Mouse (Mus musculus): ENCODE results near the gene Ttc8.
"Not testable (repeated sequence)": the region's sequence is repeated elsewhere in the genome, so short reads cannot be mapped to it uniquely, and the experiment has no call there.

The Ttc8 gene

GRCm38 (mm10) chr12:98920194-98920991 is at the start of gene Ttc8:
Gene Ttc8, plus strand, starts transcription at chr12:98920574.
- peak; percentile 91 for DNase-seq (ENCODE audit: low spot score in 2 of 2)

- no peak for DNase-seq (ENCODE audit: low spot score in 2 of 2)
Observed at GRCm38 (mm10) chr12:98872836-98873235, 47.5 kb upstream of the Ttc8 start.

GRCm38 (mm10) chr12:98875216-98875615 is 45.2 kb upstream of the Ttc8 start:
- DNase-seq (ENCODE audit: low spot score in 2 of 2), result no peak

GRCm38 (mm10) chr12:98878693-98879092 is 41.7 kb upstream of the Ttc8 start:
- no peak for DNase-seq (ENCODE audit: low spot score in 2 of 2)

- DNase-seq (ENCODE audit: low spot score in 2 of 2), result no peak
Observed at GRCm38 (mm10) chr12:98881796-98882195, 38.6 kb upstream of the Ttc8 start.

- no peak for DNase-seq (ENCODE audit: low spot score in 2 of 2)
Observed at GRCm38 (mm10) chr12:98884515-98884914, 35.9 kb upstream of the Ttc8 start.

GRCm38 (mm10) chr12:98896761-98897160 is 23.6 kb upstream of the Ttc8 start:
- DNase-seq (ENCODE audit: low spot score in 2 of 2), result no peak

GRCm38 (mm10) chr12:98899676-98900075 is 20.7 kb upstream of the Ttc8 start:
- DNase-seq (ENCODE audit: low spot score in 2 of 2), result no peak

GRCm38 (mm10) chr12:98900341-98900880 is 20.0 kb upstream of the Ttc8 start:
- DNase-seq (ENCODE audit: low spot score in 2 of 2), result peak; percentile 44 to 46

- peak; percentile 87 to 90 for DNase-seq (ENCODE audit: low spot score in 2 of 2)
Observed at GRCm38 (mm10) chr12:98900881-98901801, 19.2 kb upstream of the Ttc8 start, which contains the start of gene Eml5. Gene Eml5, minus strand, starts transcription at chr12:98901484.

- no peak for DNase-seq (ENCODE audit: low spot score in 2 of 2)
Observed at GRCm38 (mm10) chr12:98905466-98905865, 14.9 kb upstream of the Ttc8 start.

- DNase-seq (ENCODE audit: low spot score in 2 of 2), result no peak
Observed at GRCm38 (mm10) chr12:98910096-98910495, 10.3 kb upstream of the Ttc8 start.

GRCm38 (mm10) chr12:98931174-98931573 is 10.8 kb downstream of the Ttc8 start:
- DNase-seq (ENCODE audit: low spot score in 2 of 2), result no peak

- no peak for DNase-seq (ENCODE audit: low spot score in 2 of 2)
Observed at GRCm38 (mm10) chr12:98932441-98932840, 12.1 kb downstream of the Ttc8 start.

- no peak for DNase-seq (ENCODE audit: low spot score in 2 of 2)
Observed at GRCm38 (mm10) chr12:98932856-98933255, 12.5 kb downstream of the Ttc8 start.

GRCm38 (mm10) chr12:98951295-98951694 is 30.9 kb downstream of the Ttc8 start:
- not testable (repeated sequence) for DNase-seq (ENCODE audit: low spot score in 2 of 2)

GRCm38 (mm10) chr12:98956951-98957350 is 36.6 kb downstream of the Ttc8 start:
- no peak for DNase-seq (ENCODE audit: low spot score in 2 of 2)

GRCm38 (mm10) chr12:98957455-98957854 is 37.1 kb downstream of the Ttc8 start:
- no peak for DNase-seq (ENCODE audit: low spot score in 2 of 2)

GRCm38 (mm10) chr12:98961008-98961407 is 40.6 kb downstream of the Ttc8 start:
- DNase-seq (ENCODE audit: low spot score in 2 of 2), result no peak

GRCm38 (mm10) chr12:98961415-98961814 is 41.0 kb downstream of the Ttc8 start:
- peak; percentile 37 to 45 for DNase-seq (ENCODE audit: low spot score in 2 of 2)

GRCm38 (mm10) chr12:98965441-98966135 is 45.2 kb downstream of the Ttc8 start:
- DNase-seq (ENCODE audit: low spot score in 2 of 2), result no peak

GRCm38 (mm10) chr12:98972291-98972690 is 51.9 kb downstream of the Ttc8 start:
- no peak for DNase-seq (ENCODE audit: low spot score in 2 of 2)
